Mouse (Mus musculus) stomach, embryonic 14.5 days (tissue): ENCODE data around the gene Mfsd2a. TPM values are rescaled to one million over a fixed set of nuclear protein-coding genes. Genes with fewer than 3 reads are reported as not detected.

Experiments
- ATAC-seq: fragments of 200-750 bp; cut with Nextera tagmentation; 2 replicates; pipeline ENCODE4 v1.8.0; 2017; ENCODE audit warnings: low read depth, moderate TSS enrichment; ENCODE audit not compliant: insufficient number of reproducible peaks, insufficient read depth, low FRiP score
- H3K27ac ChIP-seq: fragments of 300-500 bp; sonication (generic); 2 replicates; pipeline ENCODE4 v1.5.1; 2014; ENCODE audit warnings: mild to moderate bottlenecking, low read length, moderate library complexity, mixed read lengths
- H3K27me3 ChIP-seq: fragments of 300-500 bp; sonication (generic); 2 replicates; pipeline ENCODE4 v1.6.1; 2014; ENCODE audit warnings: low read length, control low read depth, mixed read lengths; ENCODE audit not compliant: control insufficient read depth, insufficient read depth
- H3K36me3 ChIP-seq: fragments of 300-500 bp; sonication (generic); 2 replicates; pipeline ENCODE4 v1.6.1; 2014; ENCODE audit warnings: mild to moderate bottlenecking, control low read depth, low read length, moderate library complexity, mixed read lengths; ENCODE audit not compliant: control insufficient read depth, insufficient read depth
- H3K4me1 ChIP-seq: fragments of 300-500 bp; sonication (generic); 2 replicates; pipeline ENCODE4 v1.6.1; 2014; ENCODE audit warnings: low read length, control low read depth, mixed read lengths; ENCODE audit not compliant: control insufficient read depth, insufficient read depth
- H3K4me2 ChIP-seq: fragments of 300-500 bp; sonication (generic); replicated peaks from 2 replicates; pipeline ENCODE4 v1.6.1; 2014; ENCODE audit warnings: low read depth, low read length, control low read depth
- H3K4me3 ChIP-seq: fragments of 300-500 bp; sonication (generic); 2 replicates; pipeline ENCODE4 v1.5.1; 2014; ENCODE audit warnings: low read depth, low read length, control low read depth
- H3K9ac ChIP-seq: fragments of 300-500 bp; sonication (generic); replicated peaks from 2 replicates; pipeline ENCODE4 v1.6.1; 2014; ENCODE audit warnings: low read depth, mild to moderate bottlenecking, control low read depth, low read length, moderate library complexity, mixed read lengths
- H3K9me3 ChIP-seq: fragments of 300-500 bp; sonication (generic); 2 replicates; pipeline ENCODE4 v1.6.1; 2016; ENCODE audit warnings: low read depth, low read length, control low read depth; ENCODE audit not compliant: control insufficient read depth
- WGBS: fragments of 180-500 bp; shearing (Covaris S2); extraction: QIAGEN DNeasy Blood & Tissue Kit; methylation state at CpG from one replicate; pipeline ENCODE4 v1.1.7; 2014; 5-methylcytosine and 5-hydroxymethylcytosine counted together
- polyA plus RNA-seq: library from polyadenylated mRNA; unstranded; fragments of >200 nt; fragmentation: Nextera tagmentation; extraction: Ambion mirVana; gene quantifications from 2 replicates; pipeline ENCODE4 v1.2.1, GENCODE M21; 2014

The Mfsd2a gene
- polyA plus RNA-seq, 1 experiment from 2014 or later, result 2.5 TPM

DNA sequence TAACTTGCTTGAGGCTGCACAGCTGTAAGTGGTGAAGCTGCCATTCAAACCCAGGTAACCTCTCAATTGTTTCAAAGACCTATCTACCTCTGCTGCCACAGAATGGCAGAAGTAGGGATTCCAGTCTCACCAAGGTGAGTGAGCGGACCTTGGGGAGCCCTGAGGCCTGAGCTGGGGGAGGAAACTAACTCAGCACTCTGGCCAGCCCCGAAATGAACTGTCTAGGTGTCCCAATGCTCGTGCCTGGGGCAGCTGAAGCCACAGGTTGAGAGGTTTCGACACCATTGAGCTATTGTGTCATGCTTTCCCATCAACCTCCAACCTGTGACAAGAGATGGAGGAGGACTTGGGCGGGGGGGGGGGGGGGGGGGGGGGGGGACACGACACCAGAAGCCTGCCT lies 4.7 kb downstream of the Mfsd2a start:
- Histone ChIP-seq H3K4me2 (no peak overlapping the region), H3K4me3 (no peak overlapping the region), H3K27me3 (no peaks in the 10 kb centered on the region), H3K4me1 (peaks cover 16% of the 10 kb centered on the region), H3K27ac (no peak overlapping the region), H3K9me3 (no peaks in the 10 kb centered on the region), H3K36me3 (no peaks in the 10 kb centered on the region), H3K9ac (no peak overlapping the region)
- 81% methylated on average over 5 of the region's 6 CpGs for WGBS
- no peak for ATAC-seq

DNA sequence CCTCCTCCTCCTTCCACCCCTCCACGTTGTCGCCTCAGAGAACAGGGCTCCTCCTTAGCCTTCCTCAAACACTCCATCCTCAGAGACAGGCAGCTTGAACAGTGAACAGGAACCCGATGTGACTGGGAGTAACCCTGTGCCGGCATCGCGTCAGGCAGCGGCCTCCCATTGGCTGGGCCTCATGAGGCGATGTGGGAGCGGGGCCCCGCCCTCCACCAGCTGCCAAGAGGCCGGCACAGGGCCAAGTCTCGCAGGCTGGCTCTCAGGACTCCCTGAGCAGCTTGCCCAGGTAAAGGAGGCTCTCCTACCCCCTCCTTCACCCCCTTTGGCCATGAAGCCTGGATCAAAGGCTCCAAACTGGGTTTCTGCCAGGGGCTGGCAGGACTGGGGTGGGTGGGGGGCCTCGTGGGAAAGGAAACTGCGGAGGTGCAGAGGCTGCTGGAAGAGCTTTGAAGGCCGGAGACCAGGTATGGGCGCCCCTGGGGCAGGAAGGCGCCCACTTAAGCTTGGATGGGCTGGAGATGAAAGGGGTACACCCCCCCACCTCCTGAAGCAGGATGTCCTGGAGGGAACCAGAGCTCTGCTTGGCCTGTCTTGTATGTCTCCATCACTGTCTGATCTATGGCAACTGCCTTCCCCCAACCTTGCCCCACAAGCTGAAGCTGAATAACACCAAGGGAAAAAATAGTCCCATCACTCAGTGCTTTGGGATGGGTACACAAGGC lies 5.4 kb downstream of the Mfsd2a start:
- peak overlapping the region; percentile 14; the same call in 1 of the 2 replicates for H3K4me3 ChIP-seq
- H3K27me3 ChIP-seq, result no peaks in the 10 kb centered on the region
- peak overlapping the region; percentile 35; the same call in 1 of the 2 replicates for H3K27ac ChIP-seq
- H3K4me2 ChIP-seq, result peak overlapping the region; percentile 33
- 8% methylated on average over 17 of the region's 17 CpGs for WGBS
- no peaks in the 10 kb centered on the region for H3K36me3 ChIP-seq
- H3K9ac ChIP-seq, result peak overlapping the region; percentile 36
- ATAC-seq, result peak; percentile 94
- no peaks in the 10 kb centered on the region for H3K9me3 ChIP-seq
- H3K4me1 ChIP-seq, result peaks cover 16% of the 10 kb centered on the region

DNA sequence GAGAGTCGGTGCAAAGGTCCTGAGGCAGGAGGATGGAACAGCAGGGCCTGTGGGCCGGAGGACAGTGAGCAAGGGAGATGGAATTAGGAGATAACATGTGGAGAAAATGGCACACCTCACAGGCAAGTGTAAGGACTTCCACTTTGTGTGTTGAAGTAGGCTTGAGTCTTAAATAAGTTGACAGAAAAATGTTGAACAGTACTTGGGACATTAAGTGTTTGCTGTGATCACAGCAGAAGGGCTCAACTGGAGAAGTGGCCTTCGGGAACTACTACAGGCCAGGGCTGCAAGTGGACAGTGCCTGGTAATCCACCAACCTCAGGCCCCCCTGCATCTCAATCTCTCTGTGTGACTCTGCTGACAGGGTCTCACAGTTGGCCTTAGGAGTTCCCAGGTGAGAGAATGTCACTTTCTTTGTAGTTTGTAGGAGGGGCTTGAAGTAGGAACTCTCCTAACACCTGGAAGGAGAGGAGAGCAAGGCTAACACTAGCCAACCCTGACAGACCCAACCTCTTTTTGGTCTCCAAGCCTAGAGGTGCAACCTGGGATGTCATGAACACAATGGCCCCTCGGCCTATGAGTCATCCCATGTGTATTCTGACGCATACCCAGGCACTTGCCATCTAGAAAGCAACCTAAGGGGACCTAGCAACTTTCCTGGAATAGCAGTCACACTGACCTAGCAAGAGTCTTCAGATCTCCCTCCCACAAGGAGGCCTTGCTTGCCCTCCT lies 6.1 kb downstream of the Mfsd2a start:
- H3K36me3 ChIP-seq, result no peaks in the 10 kb centered on the region
- peak overlapping the region; percentile 33 for H3K4me2 ChIP-seq
- H3K4me1 ChIP-seq, result peaks cover 13% of the 10 kb centered on the region
- H3K9ac ChIP-seq, result no peak overlapping the region
- H3K4me3 ChIP-seq, result no peak overlapping the region
- WGBS, result 55% methylated on average over 5 of the region's 5 CpGs
- no peak; the same call in 1 of the 2 replicates for ATAC-seq
- no peaks in the 10 kb centered on the region for H3K9me3 ChIP-seq
- H3K27me3 ChIP-seq, result no peaks in the 10 kb centered on the region
- peak overlapping the region; percentile 35; the same call in 1 of the 2 replicates for H3K27ac ChIP-seq

DNA sequence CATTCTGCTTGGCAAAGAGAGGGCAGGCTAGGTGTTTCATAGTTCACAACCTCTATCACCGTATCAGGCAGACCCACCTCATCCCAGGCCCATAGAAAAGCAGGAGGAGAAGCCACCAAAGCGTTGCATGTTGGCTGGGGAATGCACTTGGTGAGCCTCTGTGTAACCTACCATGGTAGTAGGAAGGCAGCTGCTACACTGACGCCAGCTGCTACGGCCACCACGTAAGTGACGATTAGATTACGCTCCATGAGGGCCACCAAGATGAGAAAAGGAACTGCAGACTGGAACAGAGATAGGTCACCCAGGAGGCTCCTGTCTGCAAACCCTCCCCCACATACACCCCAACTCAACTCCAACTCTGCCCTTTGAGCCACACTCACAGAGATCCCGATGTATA lies 11.9 kb downstream of the Mfsd2a start:
- WGBS, result 92% methylated on average over 8 of the region's 8 CpGs
- no peak overlapping the region for H3K27ac ChIP-seq
- ATAC-seq, result no peak
- no peaks in the 10 kb centered on the region for H3K4me1 ChIP-seq
- H3K4me2 ChIP-seq, result no peak overlapping the region
- H3K4me3 ChIP-seq, result no peak overlapping the region
- H3K9me3 ChIP-seq, result no peaks in the 10 kb centered on the region
- H3K27me3 ChIP-seq, result no peaks in the 10 kb centered on the region
- no peak overlapping the region for H3K9ac ChIP-seq
- H3K36me3 ChIP-seq, result no peaks in the 10 kb centered on the region

DNA sequence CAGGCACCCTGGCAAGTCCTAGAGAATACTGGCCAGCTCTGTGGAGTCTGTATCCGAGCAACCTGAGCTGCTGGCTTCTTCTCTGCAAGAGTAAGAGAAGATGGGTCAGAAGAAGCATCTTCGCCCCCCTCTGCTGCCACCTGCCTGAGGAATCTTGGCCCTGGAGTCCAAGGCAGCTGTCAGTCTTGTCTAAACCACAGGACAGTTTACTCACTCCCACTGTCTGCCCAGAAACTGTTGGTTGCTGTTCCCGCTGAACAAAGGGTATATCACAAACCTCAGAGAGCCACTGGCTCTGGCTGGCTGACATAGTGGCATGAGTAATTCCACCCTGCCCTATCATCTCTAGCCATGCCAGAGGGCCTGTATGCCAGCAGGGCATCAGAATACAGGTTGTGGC lies 13.8 kb downstream of the Mfsd2a start:
- H3K4me2 ChIP-seq, result no peak overlapping the region
- 82% methylated on average over 3 of the region's 3 CpGs for WGBS
- H3K36me3 ChIP-seq, result no peaks in the 10 kb centered on the region
- H3K4me1 ChIP-seq, result no peaks in the 10 kb centered on the region
- H3K27me3 ChIP-seq, result no peaks in the 10 kb centered on the region
- no peak overlapping the region for H3K9ac ChIP-seq
- H3K27ac ChIP-seq, result no peak overlapping the region
- H3K4me3 ChIP-seq, result no peak overlapping the region
- no peaks in the 10 kb centered on the region for H3K9me3 ChIP-seq
- ATAC-seq, result no peak

DNA sequence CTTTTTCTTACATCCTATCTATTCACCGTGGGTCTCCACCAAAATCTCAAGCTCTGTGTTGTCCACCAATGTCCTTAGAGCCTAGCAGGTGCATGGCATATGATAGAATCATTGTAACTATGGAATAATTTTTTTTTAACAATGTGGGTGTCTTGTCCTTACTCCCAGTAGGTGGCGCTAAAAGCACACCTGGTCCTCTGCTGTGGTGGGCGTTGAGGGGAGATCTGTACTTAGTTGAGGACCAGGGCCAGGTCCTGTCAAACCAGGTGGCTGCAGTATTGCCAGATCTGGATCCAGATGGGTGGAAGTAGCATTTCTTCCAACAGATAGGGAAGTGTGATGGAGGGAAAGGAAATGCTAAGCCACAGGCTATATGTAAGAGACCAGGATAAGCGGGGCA lies 16.6 kb downstream of the Mfsd2a start:
- WGBS, result 28% methylated on average over 4 of the region's 4 CpGs
- no peak for ATAC-seq
- no peaks in the 10 kb centered on the region for H3K4me1 ChIP-seq
- no peak overlapping the region for H3K9ac ChIP-seq
- no peaks in the 10 kb centered on the region for H3K9me3 ChIP-seq
- H3K27ac ChIP-seq, result no peak overlapping the region
- H3K4me2 ChIP-seq, result no peak overlapping the region
- no peaks in the 10 kb centered on the region for H3K27me3 ChIP-seq
- H3K36me3 ChIP-seq, result no peaks in the 10 kb centered on the region
- no peak overlapping the region for H3K4me3 ChIP-seq

DNA sequence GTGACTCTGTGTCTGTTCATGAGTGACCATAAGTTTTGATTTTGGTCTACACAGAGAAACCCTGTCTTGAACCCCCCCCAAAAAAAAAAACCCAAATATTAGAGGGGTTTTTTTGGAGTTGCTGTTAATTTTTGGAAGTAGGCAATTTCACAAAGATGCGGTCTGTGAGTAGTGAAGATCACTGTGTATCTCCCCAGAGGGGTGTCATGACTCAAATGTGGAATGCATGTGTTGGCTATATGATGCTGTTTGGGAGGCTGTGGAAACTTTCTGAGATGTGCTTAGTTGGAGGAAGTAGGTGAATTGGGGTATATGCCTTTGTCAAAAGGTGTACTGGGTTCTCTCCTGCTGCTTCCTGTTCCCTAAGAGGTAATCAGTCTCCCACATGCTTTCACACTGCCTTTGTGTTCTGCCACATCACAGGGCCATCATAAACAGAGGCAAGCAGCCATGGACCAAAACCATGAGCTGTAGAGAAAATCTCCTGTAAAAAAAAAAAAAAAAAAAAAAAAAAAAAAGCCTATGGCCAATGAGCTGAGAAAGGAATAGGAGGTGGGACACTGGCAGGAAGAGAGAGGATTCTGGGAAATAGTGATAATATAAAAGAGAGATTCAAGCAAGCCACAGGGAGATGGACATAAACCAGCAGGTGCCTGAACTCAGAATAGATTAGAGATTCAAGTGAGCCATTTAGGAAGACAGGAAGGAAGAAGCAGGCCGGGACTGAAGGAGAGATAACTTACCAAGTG lies 21.8 kb downstream of the Mfsd2a start:
- no peaks in the 10 kb centered on the region for H3K4me1 ChIP-seq
- no peak for ATAC-seq
- H3K36me3 ChIP-seq, result no peaks in the 10 kb centered on the region
- H3K4me3 ChIP-seq, result no peak overlapping the region
- WGBS, result 75% methylated on average over 2 of the region's 2 CpGs
- no peak overlapping the region for H3K9ac ChIP-seq
- no peaks in the 10 kb centered on the region for H3K27me3 ChIP-seq
- H3K9me3 ChIP-seq, result no peaks in the 10 kb centered on the region
- H3K27ac ChIP-seq, result no peak overlapping the region
- H3K4me2 ChIP-seq, result no peak overlapping the region

DNA sequence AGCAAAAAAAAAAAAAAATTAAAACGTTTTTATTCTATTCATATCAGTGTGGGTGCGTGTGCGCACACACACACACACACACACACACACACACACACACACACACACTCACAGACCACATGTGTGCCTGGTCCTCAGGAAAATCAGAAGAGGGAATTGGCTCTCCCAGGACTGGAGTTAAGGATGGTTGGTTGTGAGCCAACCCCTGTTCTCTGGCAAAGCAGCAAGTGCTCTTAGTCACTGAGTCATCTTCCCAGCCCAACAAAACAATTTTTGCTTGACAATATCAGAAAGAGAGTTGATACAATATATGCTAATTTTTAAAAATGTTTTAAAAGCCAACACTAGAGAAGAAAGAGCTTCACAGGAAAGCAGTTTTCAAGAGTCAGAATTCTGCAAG lies 23.5 kb downstream of the Mfsd2a start:
- H3K27ac ChIP-seq, result no peak overlapping the region
- WGBS, result 86% methylated on average over 3 of the region's 3 CpGs
- no peak overlapping the region for H3K4me3 ChIP-seq
- H3K36me3 ChIP-seq, result no peaks in the 10 kb centered on the region
- no peak for ATAC-seq
- no peak overlapping the region for H3K9ac ChIP-seq
- H3K27me3 ChIP-seq, result no peaks in the 10 kb centered on the region
- no peaks in the 10 kb centered on the region for H3K9me3 ChIP-seq
- no peaks in the 10 kb centered on the region for H3K4me1 ChIP-seq
- no peak overlapping the region for H3K4me2 ChIP-seq
